Mouse (Mus musculus) forebrain, embryonic 14.5 days (tissue): Measurements from ENCODE around the gene Mcoln3. TPM values are rescaled to one million over a fixed set of nuclear protein-coding genes. Genes with fewer than 3 reads are reported as not detected.

Experiments
- polyA plus RNA-seq: library from polyadenylated mRNA; unstranded; fragments of >200 nt; fragmentation: Nextera tagmentation; extraction: Ambion mirVana; gene quantifications from 2 replicates; pipeline ENCODE4 v1.2.1, GENCODE M21; 2014

Gene Mcoln3
- polyA plus RNA-seq, 1 experiment from 2014 or later: 0.46 TPM

Other genes with a start within 250 kb of the Mcoln3 start
- gene Bcl10, start 194.6 kb upstream of the Mcoln3 start, polyA plus RNA-seq: 41.7 and 50.4 TPM in 2 replicates
- 76.4 and 83.3 TPM in 2 replicates for gene 2410004B18Rik, start 179.4 kb upstream of the Mcoln3 start, polyA plus RNA-seq
- 0.52 and 0.67 TPM in 2 replicates for gene Syde2, start 129.6 kb upstream of the Mcoln3 start, polyA plus RNA-seq
- 1.5 and 2.1 TPM in 2 replicates for gene Wdr63, start 9.3 kb upstream of the Mcoln3 start, polyA plus RNA-seq
- 0.56 TPM in 1 of 2 replicates, not detected in the other for gene Mcoln2, start 32.4 kb downstream of the Mcoln3 start, polyA plus RNA-seq
- 0.13 and 0.20 TPM in 2 replicates for gene Lpar3, start 103.5 kb downstream of the Mcoln3 start, polyA plus RNA-seq